Mouse (Mus musculus): ENCODE results near the gene Gemin6.

Gene Gemin6

GRCm38 (mm10) chr17:80221202-80221601 is 3.0 kb upstream of the Gemin6 start:
- CTCF ChIA-PET: interaction anchor here in 1 of 4 experiments (1.3 kb wide), 1 partner anchor 17 kb away, joined by 3 read pairs; no protein-coding TSS in a partner anchor
- POLR2A ChIA-PET: interaction anchor here (0.5 to 6.9 kb wide), 8 partner anchors 9 to 34 kb away, joined by 3 to 63 read pairs (median 5); partner anchors contain the start of genes Srsf7 (in 3 of the 4) and Ttc39d (in 3 of the 4)

GRCm38 (mm10) chr17:80221890-80222628 is 2.2 kb upstream of the Gemin6 start:
- CTCF ChIA-PET: interaction anchor here in 1 of 4 experiments (1.3 kb wide), 1 partner anchor 17 kb away, joined by 3 read pairs; no protein-coding TSS in a partner anchor
- POLR2A ChIA-PET: interaction anchor here (0.6 to 5.8 kb wide), 11 partner anchors 13 to 581 kb away, joined by 3 to 146 read pairs (median 27); partner anchors contain the start of genes Srsf7 (in 3 of the 4) and Ttc39d (in 3 of the 4)

GRCm38 (mm10) chr17:80223829-80224228 is 412 bp upstream of the Gemin6 start:
- ChIA-PET CTCF (interaction anchor here (0.6 to 1.7 kb wide), 11 partner anchors 13 to 571 kb away, joined by 3 to 4 read pairs (median 3); no protein-coding TSS in a partner anchor), POLR2A (interaction anchor here (0.6 to 5.8 kb wide), 79 partner anchors 8 to 1398 kb away, joined by 3 to 146 read pairs (median 5); partner anchors contain the start of genes Srsf7 (in 4 of the 4), Ttc39d (in 4 of the 4), Dhx57 (in 3 of the 4) and Morn2 (in 3 of the 4))

- ChIA-PET POLR2A (interaction anchor here (0.9 to 5.8 kb wide), 23 partner anchors 9 to 225 kb away, joined by 3 to 146 read pairs (median 11); partner anchors contain the start of genes Srsf7 (in 3 of the 4), Ttc39d (in 3 of the 4), Dhx57 (in 1 of the 4) and Morn2 (in 1 of the 4)), CTCF (interaction anchor here in 1 of 4 experiments (0.7 kb wide), 1 partner anchor 352 kb away, joined by 3 read pairs; no protein-coding TSS in a partner anchor)
Observed at GRCm38 (mm10) chr17:80225142-80225541, 901 bp downstream of the Gemin6 start.

GRCm38 (mm10) chr17:80229396-80229795 is 5.2 kb downstream of the Gemin6 start:
- POLR2A ChIA-PET: interaction anchor here in 3 of 4 experiments (0.9 to 6.8 kb wide), 5 partner anchors 12 to 61 kb away, joined by 3 to 51 read pairs (median 4); partner anchors contain the start of genes Srsf7 (in 2 of the 3) and Ttc39d (in 2 of the 3)
- CTCF ChIA-PET: no interaction called here

GRCm38 (mm10) chr17:80233844-80234243 is 9.6 kb downstream of the Gemin6 start:
- ChIA-PET POLR2A (interaction anchor here (0.6 to 13.0 kb wide), 32 partner anchors 8 to 217 kb away, joined by 3 to 267 read pairs (median 4); partner anchors contain the start of genes Gemin6 (in 4 of the 4), Ttc39d (in 4 of the 4), Srsf7 (in 3 of the 4) and Dhx57 (in 1 of the 4)), CTCF (interaction anchor here in 3 of 4 experiments (0.5 to 1.4 kb wide), 9 partner anchors 8 to 1329 kb away, joined by 3 to 5 read pairs (median 3); partner anchors contain the start of genes Dhx57 (in 2 of the 3) and Morn2 (in 2 of the 3))

- ChIA-PET POLR2A (interaction anchor here (0.6 to 13.0 kb wide), 27 partner anchors 9 to 748 kb away, joined by 3 to 267 read pairs (median 5); partner anchors contain the start of genes Gemin6 (in 4 of the 4), Ttc39d (in 4 of the 4), Srsf7 (in 3 of the 4) and Dhx57 (in 1 of the 4)), CTCF (interaction anchor here in 3 of 4 experiments (0.8 to 1.2 kb wide), 4 partner anchors 56 to 1330 kb away, joined by 3 to 4 read pairs (median 4); partner anchors contain the start of genes Dhx57 (in 2 of the 3) and Morn2 (in 2 of the 3))
Observed at GRCm38 (mm10) chr17:80234376-80234775, 10.1 kb downstream of the Gemin6 start.

GRCm38 (mm10) chr17:80235477-80235876 is 11.2 kb downstream of the Gemin6 start:
- ChIA-PET CTCF (no interaction called here), POLR2A (interaction anchor here (0.6 to 13.0 kb wide), 12 partner anchors 10 to 206 kb away, joined by 3 to 267 read pairs (median 7); partner anchors contain the start of genes Gemin6 (in 2 of the 4), Srsf7 (in 2 of the 4), Ttc39d (in 2 of the 4) and Dhx57 (in 1 of the 4))

GRCm38 (mm10) chr17:80236805-80237204 is 12.6 kb downstream of the Gemin6 start:
- ChIA-PET CTCF (interaction anchor here in 2 of 4 experiments (0.7 to 1.3 kb wide), 4 partner anchors 13 to 341 kb away, joined by 3 to 4 read pairs (median 3); partner anchors contain the start of genes Cdkl4 (in 1 of the 2) and Gemin6 (in 1 of the 2)), POLR2A (interaction anchor here in 3 of 4 experiments (0.7 to 13.0 kb wide), 14 partner anchors 8 to 53 kb away, joined by 3 to 267 read pairs (median 6); partner anchors contain the start of genes Gemin6 (in 3 of the 3), Srsf7 (in 2 of the 3), Ttc39d (in 2 of the 3) and Dhx57 (in 1 of the 3))

GRCm38 (mm10) chr17:80237475-80237874 is 13.2 kb downstream of the Gemin6 start:
- POLR2A ChIA-PET: interaction anchor here (0.6 to 13.0 kb wide), 9 partner anchors 8 to 1138 kb away, joined by 3 to 267 read pairs (median 26); partner anchors contain the start of genes Srsf7 (in 3 of the 4), Ttc39d (in 3 of the 4), Dhx57 (in 1 of the 4) and Gemin6 (in 1 of the 4)
- CTCF ChIA-PET: interaction anchor here in 1 of 4 experiments (1.3 kb wide), 1 partner anchor 14 kb away, joined by 3 read pairs; the partner anchor contains the start of gene Gemin6

- ChIA-PET POLR2A (interaction anchor here (0.9 to 13.0 kb wide), 15 partner anchors 8 to 48 kb away, joined by 3 to 267 read pairs (median 7); partner anchors contain the start of genes Srsf7 (in 3 of the 4), Ttc39d (in 3 of the 4), Dhx57 (in 1 of the 4) and Gemin6 (in 1 of the 4)), CTCF (interaction anchor here in 3 of 4 experiments (0.5 to 1.9 kb wide), 7 partner anchors 8 to 319 kb away, joined by 3 to 8 read pairs (median 3); partner anchors contain the start of gene Gemin6 (in 1 of the 3))
Observed at GRCm38 (mm10) chr17:80241594-80241993, 17.4 kb downstream of the Gemin6 start.

GRCm38 (mm10) chr17:80243116-80243515 is 18.9 kb downstream of the Gemin6 start:
- ChIA-PET CTCF (no interaction called here), POLR2A (interaction anchor here in 3 of 4 experiments (1.5 to 13.0 kb wide), 9 partner anchors 8 to 43 kb away, joined by 4 to 267 read pairs (median 13); partner anchors contain the start of genes Srsf7 (in 2 of the 3), Ttc39d (in 2 of the 3) and Gemin6 (in 1 of the 3))

GRCm38 (mm10) chr17:80252757-80253525 is 28.7 kb downstream of the Gemin6 start:
- ChIA-PET POLR2A (interaction anchor here (0.6 to 10.7 kb wide), 20 partner anchors 11 to 857 kb away, joined by 3 to 267 read pairs (median 38); partner anchors contain the start of genes Srsf7 (in 4 of the 4), Ttc39d (in 4 of the 4), Dhx57 (in 2 of the 4) and Gemin6 (in 2 of the 4)), CTCF (interaction anchor here in 3 of 4 experiments (0.5 to 0.7 kb wide), 5 partner anchors 16 to 130 kb away, joined by 3 to 8 read pairs (median 4); no protein-coding TSS in a partner anchor)

- ChIA-PET POLR2A (interaction anchor here (0.5 to 10.7 kb wide), 126 partner anchors 8 to 555 kb away, joined by 3 to 267 read pairs (median 5); partner anchors contain the start of genes Dhx57 (in 4 of the 4), Gemin6 (in 4 of the 4), Morn2 (in 4 of the 4) and Srsf7 (in 4 of the 4)), CTCF (interaction anchor here in 3 of 4 experiments (0.6 to 1.9 kb wide), 6 partner anchors 12 to 306 kb away, joined by 3 to 8 read pairs (median 3); no protein-coding TSS in a partner anchor)
Observed at GRCm38 (mm10) chr17:80254421-80254820, 30.2 kb downstream of the Gemin6 start.

GRCm38 (mm10) chr17:80255208-80255607 is 31.0 kb downstream of the Gemin6 start:
- POLR2A ChIA-PET: interaction anchor here (0.6 to 10.7 kb wide), 136 partner anchors 8 to 1341 kb away, joined by 3 to 267 read pairs (median 4); partner anchors contain the start of genes Dhx57 (in 4 of the 4), Gemin6 (in 4 of the 4), Morn2 (in 4 of the 4) and Srsf7 (in 4 of the 4)
- CTCF ChIA-PET: interaction anchor here in 3 of 4 experiments (0.6 to 1.9 kb wide), 7 partner anchors 13 to 306 kb away, joined by 3 to 8 read pairs (median 3); no protein-coding TSS in a partner anchor

- POLR2A ChIA-PET: interaction anchor here in 1 of 4 experiments (0.7 kb wide), 1 partner anchor 298 kb away, joined by 3 read pairs; no protein-coding TSS in a partner anchor
- CTCF ChIA-PET: no interaction called here
Observed at GRCm38 (mm10) chr17:80267065-80267464, 42.8 kb downstream of the Gemin6 start.

All from embryonic stem cell, embryonic (primary cell).